Mouse (Mus musculus): ENCODE results near the gene Ssr3. TPM values are rescaled to one million over a fixed set of nuclear protein-coding genes. Genes with fewer than 3 reads are reported as not detected.

Ssr3 gene
- polyA plus RNA-seq, 1 experiment from 2014 or later: 312 TPM

DNA sequence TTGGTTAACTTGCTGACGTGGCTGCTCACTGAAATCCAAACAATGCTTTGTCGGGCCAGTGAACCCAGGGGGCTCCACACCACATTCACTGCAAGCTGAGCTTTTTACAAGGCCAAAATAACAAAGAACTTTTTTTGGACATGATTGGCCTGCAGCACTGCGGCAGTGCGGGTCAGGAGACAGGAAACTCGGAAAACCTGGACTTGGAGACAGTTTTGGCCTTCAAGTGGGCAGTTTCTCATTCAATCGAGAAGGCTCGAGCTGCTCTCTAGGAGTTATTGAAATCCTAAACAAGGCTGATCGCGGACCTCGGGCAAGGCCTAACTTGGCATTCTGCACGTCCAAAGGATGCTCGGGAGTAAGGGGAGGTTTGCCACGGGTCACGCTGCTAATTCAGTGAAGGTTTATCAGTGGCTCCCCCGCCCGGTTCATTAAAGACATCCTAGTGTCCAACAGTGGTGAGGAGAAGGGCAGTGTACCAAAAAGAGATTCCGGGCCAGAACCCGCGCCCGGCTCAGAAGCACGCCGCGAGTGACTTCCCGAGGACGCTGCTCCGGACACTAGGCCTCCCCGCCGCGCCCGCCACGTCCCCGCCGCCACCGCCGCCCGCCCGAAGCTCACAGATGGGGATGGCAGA lies 521 bp downstream of the Ssr3 start:
- ATAC-seq (ENCODE audit: insufficient read depth): peak; percentile 52
- H3K4me3 ChIP-seq (ENCODE audit: low read depth, low read length): peak overlapping the region; percentile 88
- under 1% methylated on average over 37 of the region's 37 CpGs for WGBS
- H3K27me3 ChIP-seq (ENCODE audit: insufficient read depth, low read length): no peaks in the 10 kb centered on the region
- peaks cover 32% of the 10 kb centered on the region for H3K36me3 ChIP-seq (ENCODE audit: insufficient read depth)
- H3K4me2 ChIP-seq: peak overlapping the region; percentile 76
- H3K27ac ChIP-seq (ENCODE audit: low read depth): peak overlapping the region; percentile 91
- peak overlapping the region; percentile 92 for H3K9ac ChIP-seq
- peak; percentile 79 for DNase-seq
- H3K9me3 ChIP-seq (ENCODE audit: low read depth, low read length): no peaks in the 10 kb centered on the region
- no peaks in the 10 kb centered on the region for H3K4me1 ChIP-seq (ENCODE audit: insufficient read depth)
- TF ChIP-seq CTCF (IDR thresholded peaks at IDR 0.05; ENCODE audit: low read depth): peak; percentile 19; the same call in 1 of the 2 replicates

GRCm38 (mm10) chr3:65391222-65391783 lies 1.1 kb downstream of the Ssr3 start:
- Histone ChIP-seq H3K9me3 (ENCODE audit: low read depth, low read length) (no peaks in the 10 kb centered on the region), H3K27ac (ENCODE audit: low read depth) (peak overlapping the region; percentile 91), H3K4me1 (ENCODE audit: insufficient read depth) (no peaks in the 10 kb centered on the region), H3K27me3 (ENCODE audit: insufficient read depth, low read length) (no peaks in the 10 kb centered on the region), H3K36me3 (ENCODE audit: insufficient read depth) (peaks cover 38% of the 10 kb centered on the region), H3K4me2 (peak overlapping the region; percentile 76), H3K9ac (peak overlapping the region; percentile 92), H3K4me3 (ENCODE audit: low read depth, low read length) (peak overlapping the region; percentile 88)
- TF ChIP-seq CTCF (IDR thresholded peaks at IDR 0.05; ENCODE audit: low read depth): no peak
- DNase-seq (peak; percentile 34), ATAC-seq (ENCODE audit: insufficient read depth) (no peak)
- WGBS: 17% methylated on average over 6 of the region's 6 CpGs

DNA sequence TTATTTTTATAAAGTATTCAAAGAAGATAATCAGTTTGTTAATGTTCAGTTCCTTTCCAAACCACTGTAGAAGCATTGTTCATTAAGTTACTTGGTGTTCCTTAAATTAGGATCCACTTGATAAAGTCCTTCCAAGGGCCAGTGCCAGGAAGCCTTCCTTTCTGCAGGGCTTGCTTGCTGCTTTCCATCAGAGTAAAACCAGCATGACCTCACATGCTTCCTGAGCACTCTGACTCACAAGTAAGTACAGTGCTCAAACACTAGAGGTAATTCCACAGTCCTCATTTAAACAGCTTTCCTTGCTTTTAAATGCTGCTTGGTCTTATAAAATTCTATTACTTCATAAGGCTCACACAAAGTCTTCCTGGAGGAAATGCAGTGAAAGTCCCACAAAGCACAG lies 6.7 kb downstream of the Ssr3 start:
- Histone ChIP-seq H3K36me3 (ENCODE audit: insufficient read depth) (peaks cover 91% of the 10 kb centered on the region), H3K4me2 (no peak overlapping the region), H3K4me3 (ENCODE audit: low read depth, low read length) (no peak overlapping the region), H3K4me1 (ENCODE audit: insufficient read depth) (no peaks in the 10 kb centered on the region), H3K27me3 (ENCODE audit: insufficient read depth, low read length) (no peaks in the 10 kb centered on the region), H3K9me3 (ENCODE audit: low read depth, low read length) (no peaks in the 10 kb centered on the region), H3K27ac (ENCODE audit: low read depth) (no peak overlapping the region), H3K9ac (no peak overlapping the region)
- TF ChIP-seq CTCF (IDR thresholded peaks at IDR 0.05; ENCODE audit: low read depth): no peak
- ATAC-seq (ENCODE audit: insufficient read depth): no peak
- no peak for DNase-seq

GRCm38 (mm10) chr3:65384431-65384830 lies 8.0 kb downstream of the Ssr3 start:
- DNase-seq: no peak
- WGBS: 94% methylated on average over 3 of the region's 3 CpGs
- ATAC-seq (ENCODE audit: insufficient read depth): no peak
- Histone ChIP-seq H3K9ac (no peak overlapping the region), H3K36me3 (ENCODE audit: insufficient read depth) (peaks cover 92% of the 10 kb centered on the region), H3K4me1 (ENCODE audit: insufficient read depth) (no peaks in the 10 kb centered on the region), H3K27me3 (ENCODE audit: insufficient read depth, low read length) (no peaks in the 10 kb centered on the region), H3K4me2 (no peak overlapping the region), H3K27ac (ENCODE audit: low read depth) (no peak overlapping the region), H3K9me3 (ENCODE audit: low read depth, low read length) (no peaks in the 10 kb centered on the region), H3K4me3 (ENCODE audit: low read depth, low read length) (no peak overlapping the region)
- TF ChIP-seq CTCF (IDR thresholded peaks at IDR 0.05; ENCODE audit: low read depth): no peak

GRCm38 (mm10) chr3:65381094-65381493 lies 11.3 kb downstream of the Ssr3 start:
- Histone ChIP-seq H3K9ac (no peak overlapping the region), H3K36me3 (ENCODE audit: insufficient read depth) (peaks cover 81% of the 10 kb centered on the region), H3K4me2 (no peak overlapping the region), H3K4me1 (ENCODE audit: insufficient read depth) (no peaks in the 10 kb centered on the region), H3K27me3 (ENCODE audit: insufficient read depth, low read length) (no peaks in the 10 kb centered on the region), H3K9me3 (ENCODE audit: low read depth, low read length) (no peaks in the 10 kb centered on the region), H3K4me3 (ENCODE audit: low read depth, low read length) (no peak overlapping the region), H3K27ac (ENCODE audit: low read depth) (no peak overlapping the region)
- no peak for ATAC-seq (ENCODE audit: insufficient read depth)
- WGBS: 76% methylated on average over 4 of the region's 4 CpGs
- DNase-seq: no peak
- no peak for TF ChIP-seq CTCF (IDR thresholded peaks at IDR 0.05; ENCODE audit: low read depth)

- no peak overlapping the region for H3K27ac ChIP-seq (ENCODE audit: low read depth)
- WGBS: 69% methylated on average over 4 of the region's 4 CpGs
- H3K4me3 ChIP-seq (ENCODE audit: low read depth, low read length): no peak overlapping the region
- H3K4me2 ChIP-seq: no peak overlapping the region
- no peak for ATAC-seq (ENCODE audit: insufficient read depth)
- H3K36me3 ChIP-seq (ENCODE audit: insufficient read depth): peaks cover 76% of the 10 kb centered on the region
- H3K27me3 ChIP-seq (ENCODE audit: insufficient read depth, low read length): no peaks in the 10 kb centered on the region
- H3K9ac ChIP-seq: no peak overlapping the region
- no peaks in the 10 kb centered on the region for H3K4me1 ChIP-seq (ENCODE audit: insufficient read depth)
- peak; percentile 67 for DNase-seq
- TF ChIP-seq CTCF (IDR thresholded peaks at IDR 0.05; ENCODE audit: low read depth): peak; percentile 78
- H3K9me3 ChIP-seq (ENCODE audit: low read depth, low read length): no peaks in the 10 kb centered on the region
These were observed 12.4 kb downstream of the Ssr3 start for GRCm38 (mm10) chr3:65379884-65380539.

GRCm38 (mm10) chr3:65378724-65379123 lies 13.7 kb downstream of the Ssr3 start:
- ATAC-seq (ENCODE audit: insufficient read depth): no peak
- no peak overlapping the region for H3K27ac ChIP-seq (ENCODE audit: low read depth)
- no peaks in the 10 kb centered on the region for H3K27me3 ChIP-seq (ENCODE audit: insufficient read depth, low read length)
- no peak for TF ChIP-seq CTCF (IDR thresholded peaks at IDR 0.05; ENCODE audit: low read depth)
- no peak overlapping the region for H3K4me3 ChIP-seq (ENCODE audit: low read depth, low read length)
- DNase-seq: no peak
- H3K9ac ChIP-seq: no peak overlapping the region
- peaks cover 70% of the 10 kb centered on the region for H3K36me3 ChIP-seq (ENCODE audit: insufficient read depth)
- H3K9me3 ChIP-seq (ENCODE audit: low read depth, low read length): no peaks in the 10 kb centered on the region
- no peaks in the 10 kb centered on the region for H3K4me1 ChIP-seq (ENCODE audit: insufficient read depth)
- H3K4me2 ChIP-seq: no peak overlapping the region

All from lung, embryonic 14.5 days (tissue).